Mouse (Mus musculus) left cerebral cortex, postnatal 36 days (tissue): ENCODE data around the gene Uqcc1. TPM values are rescaled to one million over a fixed set of nuclear protein-coding genes. Genes with fewer than 3 reads are reported as not detected.

Experiments used
- total RNA-seq, 2 experiments: library from RNA; stranded (reverse); gene quantifications; 2 replicates each; pipeline ENCODE4 v1.2.3; 2021

Gene Uqcc1
- total RNA-seq, 2 experiments from 2014 or later, result 66.0 to 70.6 TPM

Other genes starting within 250 kb of the Uqcc1 start
- gene Trpc4ap, start 237.9 kb downstream of the Uqcc1 start, total RNA-seq, result 100 to 1,000 TPM; 148 to 149 TPM
- gene Edem2, start 200.8 kb downstream of the Uqcc1 start, total RNA-seq, result 10 to 100 TPM; 19.1 to 19.7 TPM
- gene Gm17581, start 194.4 kb downstream of the Uqcc1 start, total RNA-seq, result not detected
- gene Procr, start 179.2 kb downstream of the Uqcc1 start, total RNA-seq, result under 1 TPM; 0.82 to 0.86 TPM
- 10 to 100 TPM; 33.8 to 38.0 TPM for gene Mmp24, start 155.0 kb downstream of the Uqcc1 start, total RNA-seq
- 10 to 100 TPM; 54.9 to 65.9 TPM for gene BC029722, start 110.9 kb downstream of the Uqcc1 start, total RNA-seq
- gene Eif6, start 103.4 kb downstream of the Uqcc1 start, total RNA-seq, result 10 to 100 TPM; 66.1 to 80.5 TPM
- not detected for gene Fam83c, start 95.5 kb downstream of the Uqcc1 start, total RNA-seq
- not detected for gene Gm15557, start 10.4 kb upstream of the Uqcc1 start, total RNA-seq
- gene Gdf5, start 15.1 kb upstream of the Uqcc1 start, total RNA-seq, result under 1 TPM in 1 of 2 experiments, not detected in 1; 0.27 TPM
- gene Cep250, start 26.1 kb upstream of the Uqcc1 start, total RNA-seq, result 10 to 100 TPM; 18.3 to 20.4 TPM
- 1 to 10 TPM; 1.5 to 1.6 TPM for gene 6430550D23Rik, start 77.7 kb upstream of the Uqcc1 start, total RNA-seq
- gene Ergic3, start 77.7 kb upstream of the Uqcc1 start, total RNA-seq, result 100 to 1,000 TPM; 195 to 222 TPM
- gene Fer1l4, start 122.6 kb upstream of the Uqcc1 start, total RNA-seq, result not detected
- gene Spag4, start 134.9 kb upstream of the Uqcc1 start, total RNA-seq, result 1 to 10 TPM; 3.9 to 4.5 TPM
- gene Cpne1, start 181.7 kb upstream of the Uqcc1 start, total RNA-seq, result 10 to 100 TPM; 21.7 to 29.5 TPM
- 10 to 100 TPM; 22.3 to 26.9 TPM for gene Rbm12, start 181.7 kb upstream of the Uqcc1 start, total RNA-seq
- gene Gm28036, start 196.8 kb upstream of the Uqcc1 start, total RNA-seq, result 10 to 100 TPM; 19.2 to 22.8 TPM
- gene Romo1, start 213.7 kb upstream of the Uqcc1 start, total RNA-seq, result 100 to 1,000 TPM; 143 to 169 TPM
- 10 to 100 TPM; 39.2 to 40.4 TPM for gene Nfs1, start 213.9 kb upstream of the Uqcc1 start, total RNA-seq
- 100 to 1,000 TPM; 223 to 344 TPM for gene Rbm39, start 249.9 kb upstream of the Uqcc1 start, total RNA-seq